Mouse (Mus musculus) lung, postnatal 0 days (tissue): Measurements from ENCODE around the gene Klf12.

Experiments
- CTCF ChIP-seq: IDR thresholded peaks from 2 replicates; pipeline ENCODE4 v1.5.1; 2016; ENCODE audit warnings: antibody characterized with exemption, mild to moderate bottlenecking
- EP300 ChIP-seq: IDR thresholded peaks from 2 replicates; pipeline ENCODE4 v1.6.1; 2016; ENCODE audit warnings: antibody characterized with exemption, mild to moderate bottlenecking, control low read depth

DNA sequence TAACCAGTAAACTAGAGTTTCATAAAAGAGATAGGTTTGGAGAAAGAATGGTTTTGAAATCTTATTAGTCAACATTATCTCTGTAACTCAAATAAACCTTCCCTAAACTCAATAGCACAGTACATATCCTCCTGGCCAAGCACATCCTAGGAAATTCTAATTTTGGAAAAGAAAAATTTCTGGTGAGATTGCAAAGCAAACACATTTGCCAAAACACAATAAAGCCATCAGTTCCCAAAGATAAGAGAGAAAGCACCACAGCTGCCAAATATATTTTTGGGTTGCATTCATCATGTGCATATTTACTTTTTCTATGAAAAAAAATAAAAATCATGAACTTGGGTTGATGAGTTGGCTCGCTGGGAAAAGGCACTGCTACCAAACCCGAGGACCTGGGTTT, 10.3 kb downstream of the Klf12 start:
- no peak for TF ChIP-seq CTCF
- TF ChIP-seq EP300: no peak
